In genomic region chr8:128358756-128359520, GRCm38 (mm10) we compare ENCODE assay signal across 8 mouse cellular contexts. TPM values are rescaled to one million over a fixed set of nuclear protein-coding genes. Genes with fewer than 3 reads are reported as not detected.
DNase-seq lines count a peak whose midpoint lies in the region; ATAC-seq and TF ChIP-seq lines count a peak whose summit lies in the region.

No protein-coding gene starts in this region.

- TF ChIP-seq POLR2A in ES-Bruce4 (IDR thresholded peaks at IDR 0.05; ENCODE audit: insufficient read depth, low read length): no peak

- peaks cover 26% of the 10 kb centered on the region for H3K27me3 ChIP-seq in ES-Bruce4 (ENCODE audit: control insufficient read depth, insufficient read depth, low read length, poor library complexity, severe bottlenecking)
- peaks cover 52% of the 10 kb centered on the region for H3K27me3 ChIP-seq in hindbrain, embryonic 10.5 days (ENCODE audit: insufficient read depth, poor library complexity, severe bottlenecking)
- H3K27me3 ChIP-seq in lung, embryonic 14.5 days (ENCODE audit: insufficient read depth, low read length): no peaks in the 10 kb centered on the region

- peak overlapping the region; percentile 69 for H3K4me2 ChIP-seq in lung, embryonic 14.5 days

- H3K4me1 ChIP-seq in ES-Bruce4 (ENCODE audit: control insufficient read depth, insufficient read depth, low read length): no peaks in the 10 kb centered on the region
- peaks cover 63% of the 10 kb centered on the region for H3K4me1 ChIP-seq in hindbrain, embryonic 10.5 days (replicated peaks)
- H3K4me1 ChIP-seq in lung, embryonic 14.5 days (ENCODE audit: insufficient read depth): peaks cover 10% of the 10 kb centered on the region; the same call in 1 of the 2 replicates

- DNase-seq in brain, adult 2 months (ENCODE audit: low read depth, low spot score): peak; percentile 73
- peak; percentile 29 to 57 for DNase-seq in frontal cortex, postnatal 10 days (ENCODE audit: low spot score in 2 of 2)
- DNase-seq in hindbrain, embryonic 10.5 days (ENCODE audit: low spot score): peak; percentile 67
- DNase-seq in layer of hippocampus, adult 8-10 months (ENCODE audit: low spot score in 2 of 2): peak; percentile 49 to 63
- DNase-seq in lung, embryonic 14.5 days: peak; percentile 83
- peak; percentile 49 for DNase-seq in ovary, postnatal 10 days (ENCODE audit: low spot score)
- peak; percentile 37 to 69 for DNase-seq in urinary bladder, postnatal 36 days (ENCODE audit: low spot score in 2 of 2)

- peak overlapping the region; percentile 69 for H3K4me3 ChIP-seq in ES-Bruce4 (ENCODE audit: low read depth, low read length)
- H3K4me3 ChIP-seq in hindbrain, embryonic 10.5 days: peak overlapping the region; percentile 78
- peak overlapping the region; percentile 80 for H3K4me3 ChIP-seq in lung, embryonic 14.5 days (ENCODE audit: low read depth, low read length)

- no peak for TF ChIP-seq CTCF in ES-Bruce4 (IDR thresholded peaks at IDR 0.05; ENCODE audit: low read depth, low read length)
- TF ChIP-seq CTCF in lung, embryonic 14.5 days (IDR thresholded peaks at IDR 0.05; ENCODE audit: low read depth): no peak

- H3K27ac ChIP-seq in ES-Bruce4 (ENCODE audit: insufficient read depth, low read length): no peak overlapping the region
- H3K27ac ChIP-seq in hindbrain, embryonic 10.5 days: peak overlapping the region; percentile 87
- H3K27ac ChIP-seq in lung, embryonic 14.5 days (ENCODE audit: low read depth): peak overlapping the region; percentile 98

- peak; percentile 48 for ATAC-seq in lung, embryonic 14.5 days (ENCODE audit: insufficient read depth)

- peak overlapping the region; percentile 22; the same call in 1 of the 2 replicates for H3K9ac ChIP-seq in ES-Bruce4 (ENCODE audit: low read depth, poor library complexity, severe bottlenecking)
- peak overlapping the region; percentile 85 for H3K9ac ChIP-seq in lung, embryonic 14.5 days

- H3K36me3 ChIP-seq in ES-Bruce4 (ENCODE audit: control insufficient read depth, insufficient read depth, low read length, poor library complexity, severe bottlenecking): no peaks in the 10 kb centered on the region
- no peaks in the 10 kb centered on the region for H3K36me3 ChIP-seq in hindbrain, embryonic 10.5 days
- 0 out of 2 replicates have a peak, but pooled peaks cover 5% of the 10 kb centered on the region for H3K36me3 ChIP-seq in lung, embryonic 14.5 days (ENCODE audit: insufficient read depth)

- TF ChIP-seq EP300 in ES-Bruce4 (IDR thresholded peaks at IDR 0.05; ENCODE audit: insufficient read depth, low read depth, low read length): no peak

- H3K9me3 ChIP-seq in ES-Bruce4 (replicated peaks; ENCODE audit: control insufficient read depth, insufficient read depth, low read length, poor library complexity, severe bottlenecking): no peaks in the 10 kb centered on the region
- H3K9me3 ChIP-seq in hindbrain, embryonic 10.5 days: no peaks in the 10 kb centered on the region
- no peaks in the 10 kb centered on the region for H3K9me3 ChIP-seq in lung, embryonic 14.5 days (ENCODE audit: low read depth, low read length)

- WGBS in hindbrain, embryonic 10.5 days: under 1% methylated on average over 41 of the region's 41 CpGs
- WGBS in lung, embryonic 14.5 days: under 1% methylated on average over 40 of the region's 41 CpGs

RNA-seq across cellular contexts. Expression of gene Nrp1, which starts 0.5 kb away (rescaled TPM):
- 0.30 and 0.40 TPM in 2 replicates for polyA plus RNA-seq in ES-Bruce4 (2011; ENCODE audit: insufficient read depth, insufficient read length, low read depth, missing spikeins)
- polyA plus RNA-seq in hindbrain, embryonic 10.5 days (2016; fragmentation: Nextera tagmentation; extraction: Ambion mirVana): 34.8 and 39.2 TPM in 2 replicates
- total RNA-seq in layer of hippocampus, adult 8-10 months (2022): 100 to 1,000 TPM in 2 of 4 experiments, 10 to 100 TPM in 2; 89.8 to 108 (median 101) TPM
- 94.3 and 94.8 TPM in 2 replicates for polyA plus RNA-seq in lung, embryonic 14.5 days (2014; fragmentation: Nextera tagmentation; extraction: Ambion mirVana)

Comparison
In these comparisons a context has a peak if more than half of its experiments do, and no peak if none do; other contexts are left out.
1. RNA of gene Nrp1, which starts 0.5 kb away (polyA plus RNA-seq): 94.3 to 94.8 TPM in lung, embryonic 14.5 days and 34.8 to 39.2 TPM in hindbrain, embryonic 10.5 days; 0.30 to 0.40 TPM in ES-Bruce4; every median in the first group is over 10 times any median in the second.
2. Peak in every context shown above with its lines, with median percentiles within 50 percentile points of each other: H3K4me3 ChIP-seq and DNase-seq.